Mouse (Mus musculus) forebrain, embryonic 15.5 days (tissue): Measurements from ENCODE around the gene Churc1. TPM values are rescaled to one million over a fixed set of nuclear protein-coding genes. Genes with fewer than 3 reads are reported as not detected.
A peak's percentile ranks its signal among the peaks of the same experiment; 100 is the strongest.

ENCODE experiments used
- ATAC-seq: fragments of 200-750 bp; cut with Nextera tagmentation; replicated peaks from 2 replicates; pipeline ENCODE4 v1.8.0; 2017; ENCODE audit warnings: mild to moderate bottlenecking, moderate TSS enrichment, moderate library complexity
- H3K27ac ChIP-seq: fragments of 300-500 bp; sonication (generic); replicated peaks from 2 replicates; pipeline ENCODE4 v1.5.1; 2015; ENCODE audit warnings: mild to moderate bottlenecking, inconsistent platforms
- H3K27me3 ChIP-seq: fragments of 300-500 bp; sonication (generic); 2 replicates; pipeline ENCODE4 v1.6.1; 2015; ENCODE audit warnings: inconsistent platforms
- H3K36me3 ChIP-seq: fragments of 300-500 bp; sonication (generic); 2 replicates; pipeline ENCODE4 v1.6.1; 2015; ENCODE audit warnings: mild to moderate bottlenecking, inconsistent platforms
- H3K4me1 ChIP-seq: fragments of 300-500 bp; sonication (generic); 2 replicates; pipeline ENCODE4 v1.6.1; 2015; ENCODE audit warnings: inconsistent platforms
- H3K4me2 ChIP-seq: fragments of 300-500 bp; sonication (generic); replicated peaks from 2 replicates; pipeline ENCODE4 v1.6.1; 2015; ENCODE audit warnings: mild to moderate bottlenecking, inconsistent platforms
- H3K4me3 ChIP-seq: fragments of 300-500 bp; sonication (generic); 2 replicates; pipeline ENCODE4 v1.5.1; 2015; ENCODE audit warnings: mild to moderate bottlenecking, inconsistent platforms
- H3K9ac ChIP-seq: fragments of 300-500 bp; sonication (generic); replicated peaks from 2 replicates; pipeline ENCODE4 v1.6.1; 2015; ENCODE audit warnings: mild to moderate bottlenecking, inconsistent platforms
- H3K9me3 ChIP-seq: fragments of 300-500 bp; sonication (generic); 2 replicates; pipeline ENCODE4 v1.6.1; 2016; ENCODE audit warnings: inconsistent platforms
- WGBS: fragments of 180-500 bp; shearing (Covaris S2); methylation state at CpG from one replicate; pipeline ENCODE4 v1.1.7; 2015; ENCODE audit warnings: mixed read lengths; 5-methylcytosine and 5-hydroxymethylcytosine counted together
- polyA plus RNA-seq: library from polyadenylated mRNA; unstranded; fragments of >200 nt; fragmentation: Nextera tagmentation; extraction: Ambion mirVana; gene quantifications from 2 replicates; pipeline ENCODE4 v1.2.1, GENCODE M21; 2015

Churc1 gene
- polyA plus RNA-seq, 1 experiment from 2014 or later = 108 TPM

DNA sequence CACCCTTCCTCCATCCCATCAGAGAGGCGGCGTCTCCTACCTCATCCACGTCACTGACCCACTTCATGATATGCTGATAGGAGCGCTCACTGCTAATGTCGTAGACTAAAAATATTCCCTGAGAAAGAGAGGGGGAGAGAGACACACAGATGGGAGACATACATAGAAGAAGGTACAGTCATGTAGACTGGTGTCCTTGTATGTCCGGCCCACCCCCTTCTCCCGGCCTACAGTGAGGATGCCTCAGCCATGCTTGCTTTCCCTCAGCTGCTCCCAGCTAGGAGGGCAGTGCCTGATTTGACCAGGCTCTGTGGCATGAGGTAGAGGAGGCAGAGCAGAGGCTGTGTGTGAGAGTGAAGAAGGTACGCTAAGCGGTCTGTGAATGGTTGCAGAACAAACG lies 37.7 kb downstream of the Churc1 start:
- Histone ChIP-seq H3K9ac (no peak overlapping the region), H3K4me1 (no peaks in the 10 kb centered on the region), H3K27me3 (no peaks in the 10 kb centered on the region), H3K9me3 (no peaks in the 10 kb centered on the region), H3K4me3 (no peak overlapping the region), H3K36me3 (no peaks in the 10 kb centered on the region), H3K27ac (no peak overlapping the region), H3K4me2 (no peak overlapping the region)
- ATAC-seq = no peak
- 90% methylated on average over 10 of the region's 10 CpGs for WGBS

DNA sequence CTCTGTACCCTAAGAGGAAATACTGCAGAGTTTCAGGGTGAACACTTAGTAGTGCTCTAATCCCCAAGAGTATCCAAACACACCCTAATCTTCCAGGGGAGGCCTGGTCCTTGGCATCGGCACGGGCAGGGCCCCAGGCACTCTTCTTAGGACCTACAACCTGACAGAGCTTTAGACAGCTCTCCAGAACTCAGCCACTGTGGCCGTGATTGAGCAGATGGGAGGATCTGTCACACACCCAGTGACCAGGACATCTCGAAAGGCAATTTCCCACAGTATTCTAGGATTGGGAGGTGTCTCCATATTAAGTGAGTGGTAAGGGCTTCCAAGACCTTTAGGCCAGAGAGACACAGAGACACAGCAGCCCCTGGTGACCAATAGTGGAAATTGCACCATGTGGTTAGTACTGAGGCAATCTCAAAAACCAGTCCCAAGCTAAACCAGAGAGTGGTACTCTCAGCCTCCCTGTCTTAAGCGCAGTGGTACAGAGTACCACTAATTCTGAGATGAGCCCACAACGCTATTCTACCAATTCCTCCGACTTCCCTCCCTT lies 38.4 kb downstream of the Churc1 start:
- peak; percentile 4; the same call in 1 of the 2 replicates for ATAC-seq
- no peaks in the 10 kb centered on the region for H3K27me3 ChIP-seq
- WGBS = 61% methylated on average over 7 of the region's 7 CpGs
- no peak overlapping the region for H3K4me3 ChIP-seq
- H3K27ac ChIP-seq = no peak overlapping the region
- H3K9ac ChIP-seq = no peak overlapping the region
- no peaks in the 10 kb centered on the region for H3K36me3 ChIP-seq
- no peaks in the 10 kb centered on the region for H3K4me1 ChIP-seq
- no peak overlapping the region for H3K4me2 ChIP-seq
- no peaks in the 10 kb centered on the region for H3K9me3 ChIP-seq

DNA sequence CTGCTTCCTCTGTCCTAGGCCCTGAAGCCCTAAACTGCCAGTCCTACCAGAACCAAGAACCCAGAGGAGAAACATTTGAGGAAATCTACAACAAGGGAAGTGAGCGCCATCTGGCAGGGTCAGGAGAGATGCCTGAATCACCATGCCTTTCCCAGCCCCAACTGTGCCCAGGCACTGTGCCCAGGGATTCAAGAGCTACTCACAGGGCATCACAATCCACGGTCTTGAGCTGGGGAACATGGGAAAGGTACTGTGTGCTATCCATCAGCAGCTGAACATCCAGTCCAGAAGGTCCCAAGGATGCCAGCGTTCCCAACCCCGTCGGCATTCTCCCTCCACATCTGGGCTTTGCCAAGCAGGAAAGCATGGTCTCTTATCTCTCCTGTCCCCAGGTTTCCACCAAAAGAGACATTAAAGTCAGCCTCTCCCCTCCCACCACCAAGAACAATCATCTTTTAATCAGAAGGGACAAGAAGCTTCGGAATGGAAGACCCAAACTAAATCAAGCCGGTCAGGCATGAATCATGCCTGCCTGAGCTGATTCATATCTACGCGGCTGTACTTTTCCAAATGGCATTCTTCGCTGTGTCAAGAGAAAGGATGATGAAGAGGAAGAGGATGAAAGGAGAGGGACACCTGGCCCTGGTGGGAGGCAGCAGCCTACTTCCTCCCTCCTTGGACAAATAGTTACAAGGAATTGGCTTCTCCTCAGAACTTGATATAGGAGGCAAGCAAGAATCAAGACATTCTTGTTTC lies 39.9 kb downstream of the Churc1 start:
- WGBS = 89% methylated on average over 10 of the region's 10 CpGs
- H3K4me1 ChIP-seq = no peaks in the 10 kb centered on the region
- no peak overlapping the region for H3K4me2 ChIP-seq
- H3K4me3 ChIP-seq = no peak overlapping the region
- no peak overlapping the region for H3K9ac ChIP-seq
- no peaks in the 10 kb centered on the region for H3K9me3 ChIP-seq
- ATAC-seq = no peak
- H3K27me3 ChIP-seq = no peaks in the 10 kb centered on the region
- H3K36me3 ChIP-seq = no peaks in the 10 kb centered on the region
- H3K27ac ChIP-seq = no peak overlapping the region

DNA sequence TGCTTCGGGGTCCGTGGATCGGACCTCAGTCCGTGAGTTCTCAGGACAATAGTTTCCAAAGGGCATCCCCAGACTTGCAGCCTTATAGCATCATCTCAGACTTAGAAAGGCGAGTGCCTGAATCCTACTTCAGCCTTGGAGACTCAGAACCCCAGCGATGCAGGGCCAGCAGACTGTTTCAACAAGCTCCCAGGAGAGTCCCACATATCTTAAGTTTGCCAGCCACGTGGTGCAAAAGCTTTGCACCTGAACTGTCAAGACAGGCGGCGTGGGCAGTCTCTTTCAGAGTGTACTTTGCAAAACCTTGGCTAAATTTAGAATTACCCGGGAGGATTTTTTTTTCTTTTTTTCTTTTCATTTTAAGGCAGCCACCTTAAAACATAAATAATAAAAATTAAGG lies 42.5 kb downstream of the Churc1 start:
- no peaks in the 10 kb centered on the region for H3K36me3 ChIP-seq
- no peak overlapping the region for H3K4me2 ChIP-seq
- 86% methylated on average over 10 of the region's 10 CpGs for WGBS
- H3K9me3 ChIP-seq = no peaks in the 10 kb centered on the region
- ATAC-seq = no peak
- no peaks in the 10 kb centered on the region for H3K4me1 ChIP-seq
- no peak overlapping the region for H3K4me3 ChIP-seq
- H3K9ac ChIP-seq = no peak overlapping the region
- H3K27ac ChIP-seq = no peak overlapping the region
- no peaks in the 10 kb centered on the region for H3K27me3 ChIP-seq

DNA sequence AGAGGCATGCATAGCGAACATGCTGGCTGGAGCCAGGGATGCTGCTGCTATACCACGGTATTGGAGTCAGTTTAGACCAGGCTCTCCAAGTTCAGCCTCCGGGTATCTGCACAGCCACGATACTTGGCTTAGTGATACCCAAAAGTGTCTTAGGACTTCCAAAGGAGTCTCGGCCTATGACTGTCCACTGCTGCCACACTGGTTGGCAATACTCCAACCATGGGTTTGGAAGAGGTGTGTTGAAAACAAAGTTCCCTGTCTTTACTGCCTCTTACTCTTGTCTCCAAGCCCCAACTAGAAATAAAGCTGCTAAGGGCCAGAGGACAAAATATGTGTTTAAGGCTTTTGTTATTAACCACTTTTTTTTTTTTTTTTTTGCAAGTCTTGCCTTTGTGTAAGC lies 45.2 kb downstream of the Churc1 start:
- ATAC-seq = no peak
- Histone ChIP-seq H3K4me1 (no peaks in the 10 kb centered on the region), H3K4me2 (no peak overlapping the region), H3K27ac (no peak overlapping the region), H3K4me3 (no peak overlapping the region), H3K36me3 (no peaks in the 10 kb centered on the region), H3K9ac (no peak overlapping the region), H3K9me3 (no peaks in the 10 kb centered on the region), H3K27me3 (no peaks in the 10 kb centered on the region)
- 89% methylated on average over 5 of the region's 5 CpGs for WGBS

DNA sequence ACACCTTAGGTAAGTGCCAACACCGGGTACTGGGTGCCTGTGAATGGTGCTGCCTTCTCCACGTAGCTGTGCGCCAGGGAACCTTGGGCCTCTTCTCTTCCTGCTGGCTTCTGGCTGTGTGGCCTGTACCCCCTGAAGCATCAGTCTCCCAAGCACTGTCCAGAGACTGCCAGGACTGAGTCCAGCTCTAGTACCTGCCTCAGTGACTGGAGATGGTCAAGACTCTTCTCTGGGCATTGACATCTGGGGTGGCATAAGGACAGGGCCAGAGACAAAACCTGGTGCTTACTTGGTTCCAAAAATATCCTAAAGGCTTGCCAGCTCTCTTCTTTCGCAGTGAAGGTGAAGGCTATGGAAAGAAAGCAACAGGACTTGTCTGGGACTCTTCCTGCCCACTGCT lies 45.7 kb downstream of the Churc1 start:
- no peak overlapping the region for H3K4me2 ChIP-seq
- H3K4me3 ChIP-seq = no peak overlapping the region
- no peaks in the 10 kb centered on the region for H3K4me1 ChIP-seq
- no peaks in the 10 kb centered on the region for H3K9me3 ChIP-seq
- H3K9ac ChIP-seq = no peak overlapping the region
- no peaks in the 10 kb centered on the region for H3K36me3 ChIP-seq
- no peak overlapping the region for H3K27ac ChIP-seq
- ATAC-seq = no peak
- 87% methylated on average over 4 of the region's 4 CpGs for WGBS
- H3K27me3 ChIP-seq = no peaks in the 10 kb centered on the region

DNA sequence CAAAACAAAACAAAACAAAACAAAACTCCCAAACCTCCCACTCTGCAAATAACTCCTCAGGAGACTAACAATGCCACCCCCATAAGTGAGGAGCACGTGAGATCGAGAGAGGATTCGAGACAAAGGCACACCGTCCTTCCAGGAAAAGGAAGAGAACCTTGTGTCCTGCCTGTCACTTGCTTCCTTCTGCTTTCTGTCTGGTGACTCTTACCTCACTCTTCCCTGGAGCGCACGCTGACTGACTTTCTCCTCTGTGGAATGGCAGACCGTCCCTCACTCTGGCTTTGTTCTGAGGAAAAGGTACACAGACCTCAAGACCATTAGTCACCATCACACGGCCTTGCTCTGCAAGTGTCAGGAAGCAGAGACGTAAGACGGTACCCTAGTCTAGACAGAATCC lies 48.2 kb downstream of the Churc1 start:
- Histone ChIP-seq H3K4me3 (no peak overlapping the region), H3K4me2 (no peak overlapping the region)
- 86% methylated on average over 10 of the region's 10 CpGs for WGBS

DNA sequence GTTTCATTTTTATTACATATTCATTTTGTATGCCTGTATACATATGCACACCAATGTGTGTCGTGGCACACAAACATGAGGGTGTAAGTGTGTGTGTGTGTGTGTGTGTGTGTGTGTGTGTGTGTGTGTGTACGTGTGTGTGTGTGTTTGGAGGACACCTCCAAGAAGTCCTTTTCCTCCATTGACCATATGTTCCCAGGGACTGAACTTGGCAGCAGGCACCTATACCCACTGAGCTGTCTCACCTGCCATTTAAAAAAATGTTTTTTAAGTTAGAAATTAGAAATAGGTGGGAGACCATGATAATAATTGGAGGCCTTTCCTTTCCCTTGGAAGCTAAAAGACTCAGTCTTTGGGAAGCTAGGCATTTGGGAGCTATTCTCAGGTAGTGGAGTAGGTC lies 48.8 kb downstream of the Churc1 start:
- Histone ChIP-seq H3K9ac (no peak overlapping the region), H3K4me1 (no peaks in the 10 kb centered on the region), H3K27me3 (no peaks in the 10 kb centered on the region), H3K36me3 (no peaks in the 10 kb centered on the region), H3K9me3 (no peaks in the 10 kb centered on the region), H3K4me3 (no peak overlapping the region), H3K4me2 (no peak overlapping the region), H3K27ac (no peak overlapping the region)
- no peak for ATAC-seq
- 81% methylated on average over 2 of the region's 2 CpGs for WGBS

More for the DNA sequence above, 48.2 kb downstream of the Churc1 start:
- no peaks in the 10 kb centered on the region for H3K36me3 ChIP-seq
- no peaks in the 10 kb centered on the region for H3K27me3 ChIP-seq
- H3K9me3 ChIP-seq = no peaks in the 10 kb centered on the region
- ATAC-seq = no peak
- H3K27ac ChIP-seq = no peak overlapping the region
- no peak overlapping the region for H3K9ac ChIP-seq
- H3K4me1 ChIP-seq = no peaks in the 10 kb centered on the region

DNA sequence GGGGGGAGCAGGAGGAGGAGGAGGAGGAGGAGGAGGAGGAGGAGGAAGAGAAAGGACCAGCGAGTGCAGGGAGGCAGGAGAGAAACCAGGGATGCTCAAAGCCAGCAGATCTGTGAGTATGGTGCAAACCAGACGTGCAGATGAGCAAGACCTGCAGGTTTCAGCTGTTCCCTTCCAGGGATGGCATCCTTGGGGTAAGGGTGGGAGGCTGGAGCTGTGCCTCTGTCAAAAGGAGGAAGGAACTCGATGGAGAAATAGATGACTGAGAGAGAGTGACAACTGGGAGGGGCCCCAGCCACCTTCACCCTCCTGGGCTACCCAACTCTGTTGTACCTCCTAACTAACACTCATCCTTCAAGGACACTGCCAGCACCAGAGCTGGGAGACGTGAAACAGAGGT lies 51.4 kb downstream of the Churc1 start:
- H3K27ac ChIP-seq = no peak overlapping the region
- ATAC-seq = no peak
- no peaks in the 10 kb centered on the region for H3K9me3 ChIP-seq
- H3K27me3 ChIP-seq = peaks cover 9% of the 10 kb centered on the region; the same call in 1 of the 2 replicates
- H3K4me1 ChIP-seq = peaks cover 16% of the 10 kb centered on the region
- H3K4me2 ChIP-seq = no peak overlapping the region
- no peak overlapping the region for H3K4me3 ChIP-seq
- no peaks in the 10 kb centered on the region for H3K36me3 ChIP-seq
- WGBS = 69% methylated on average over 4 of the region's 4 CpGs
- H3K9ac ChIP-seq = no peak overlapping the region

DNA sequence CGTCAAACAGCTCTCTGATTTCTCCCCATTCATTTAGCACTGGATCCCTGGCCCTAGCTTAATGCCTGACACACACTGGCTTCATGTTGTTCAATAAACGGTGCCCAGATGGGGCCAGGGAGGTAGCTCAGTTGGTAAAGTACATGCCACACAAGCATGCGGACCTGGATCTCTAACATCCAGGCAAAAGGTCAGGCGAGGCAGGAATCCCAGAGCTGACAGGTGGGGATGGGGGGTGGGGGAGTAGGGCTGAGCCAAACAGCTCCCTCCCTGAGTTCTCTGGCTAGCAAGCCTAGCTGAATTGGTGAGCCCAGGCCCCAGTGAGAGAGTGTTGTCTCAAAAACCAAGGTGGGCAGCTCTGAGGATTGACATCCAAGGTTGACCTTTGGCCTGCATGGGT lies 51.8 kb downstream of the Churc1 start:
- 53% methylated on average over 4 of the region's 4 CpGs for WGBS
- H3K9me3 ChIP-seq = no peaks in the 10 kb centered on the region
- H3K36me3 ChIP-seq = no peaks in the 10 kb centered on the region
- H3K27me3 ChIP-seq = peaks cover 9% of the 10 kb centered on the region; the same call in 1 of the 2 replicates
- no peak for ATAC-seq
- peaks cover 19% of the 10 kb centered on the region for H3K4me1 ChIP-seq
- H3K27ac ChIP-seq = no peak overlapping the region
- no peak overlapping the region for H3K4me3 ChIP-seq
- no peak overlapping the region for H3K9ac ChIP-seq
- H3K4me2 ChIP-seq = no peak overlapping the region

DNA sequence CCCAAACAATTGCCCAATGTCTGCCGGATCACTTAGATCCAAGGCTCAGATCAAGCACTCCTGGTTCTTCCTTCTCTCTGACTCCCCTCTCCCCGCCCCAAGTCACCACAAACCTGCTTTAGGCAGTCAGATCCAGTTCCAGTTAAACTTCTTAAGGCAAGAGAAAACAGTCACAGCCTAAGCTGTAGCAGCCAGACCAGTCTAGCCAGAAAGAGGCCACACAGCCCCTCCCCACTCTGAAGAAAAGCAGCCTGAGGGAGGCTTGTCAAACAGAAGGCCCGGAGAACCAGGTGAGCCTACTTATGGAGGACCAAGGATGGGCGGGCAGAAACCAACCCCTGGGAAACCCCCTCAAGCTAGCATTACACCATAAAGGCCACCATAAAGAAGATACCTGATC lies 52.8 kb downstream of the Churc1 start:
- H3K36me3 ChIP-seq = no peaks in the 10 kb centered on the region
- no peak overlapping the region for H3K4me2 ChIP-seq
- H3K27ac ChIP-seq = no peak overlapping the region
- no peak overlapping the region for H3K4me3 ChIP-seq
- no peak overlapping the region for H3K9ac ChIP-seq
- peaks cover 24% of the 10 kb centered on the region for H3K4me1 ChIP-seq
- H3K9me3 ChIP-seq = no peaks in the 10 kb centered on the region
- 61% methylated on average over 4 of the region's 4 CpGs for WGBS
- no peak for ATAC-seq
- peaks cover 9% of the 10 kb centered on the region; the same call in 1 of the 2 replicates for H3K27me3 ChIP-seq

DNA sequence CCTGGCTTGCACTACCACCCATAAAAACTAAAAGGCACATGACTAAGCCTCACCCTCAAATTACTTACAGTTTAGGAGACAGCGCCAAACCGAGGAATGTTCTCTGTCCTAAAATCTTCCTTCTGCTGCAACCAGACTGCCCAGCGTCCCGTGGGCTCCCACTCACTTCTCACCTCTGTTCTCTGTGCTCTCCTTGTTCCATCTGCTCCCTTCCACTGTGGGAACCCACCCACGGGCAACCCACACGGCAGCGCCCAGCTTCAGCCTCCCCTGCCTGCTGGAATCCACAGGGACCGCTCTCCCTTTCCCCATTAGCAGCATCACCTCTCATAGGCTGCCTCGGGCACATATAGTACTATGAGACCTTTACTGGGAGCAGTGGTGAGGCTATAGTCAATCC lies 53.6 kb downstream of the Churc1 start:
- Histone ChIP-seq H3K27me3 (peaks cover 9% of the 10 kb centered on the region; the same call in 1 of the 2 replicates), H3K4me3 (no peak overlapping the region), H3K27ac (no peak overlapping the region), H3K4me2 (no peak overlapping the region), H3K9ac (no peak overlapping the region), H3K9me3 (no peaks in the 10 kb centered on the region), H3K36me3 (no peaks in the 10 kb centered on the region), H3K4me1 (peaks cover 24% of the 10 kb centered on the region)
- ATAC-seq = no peak
- 86% methylated on average over 9 of the region's 9 CpGs for WGBS

DNA sequence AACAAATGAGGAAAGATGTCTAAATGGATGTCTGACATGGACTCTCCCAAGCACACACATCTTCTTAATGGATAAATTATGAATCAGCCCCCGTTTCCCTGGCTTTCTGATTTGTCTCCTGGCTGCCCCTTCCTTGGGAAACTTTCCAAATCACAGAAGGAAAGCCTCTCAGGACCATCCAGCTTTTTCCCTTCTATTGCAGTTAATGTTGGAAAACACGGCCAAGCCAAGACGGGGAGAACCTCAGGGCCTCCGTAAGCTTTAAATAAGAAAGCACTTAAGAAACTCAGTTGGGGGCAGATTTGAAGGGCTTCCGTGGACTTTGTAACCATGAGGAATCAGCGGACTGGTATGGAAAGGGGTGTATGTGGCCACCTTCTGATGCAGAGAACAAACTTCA lies 54.5 kb downstream of the Churc1 start:
- Histone ChIP-seq H3K4me3 (no peak overlapping the region), H3K36me3 (no peaks in the 10 kb centered on the region), H3K4me2 (no peak overlapping the region), H3K27ac (no peak overlapping the region), H3K27me3 (peaks cover 9% of the 10 kb centered on the region; the same call in 1 of the 2 replicates), H3K4me1 (peaks cover 24% of the 10 kb centered on the region), H3K9me3 (no peaks in the 10 kb centered on the region), H3K9ac (no peak overlapping the region)
- 39% methylated on average over 6 of the region's 6 CpGs for WGBS
- ATAC-seq = no peak
